ENCODE assay signal across 21 mouse cellular contexts in genomic region chrX:12583261-12583660, GRCm38 (mm10). TPM values are rescaled to one million over a fixed set of nuclear protein-coding genes. Genes with fewer than 3 reads are reported as not detected.
A peak's percentile ranks its signal among the peaks of the same experiment; 100 is the strongest.
DNase-seq lines count a peak whose midpoint lies in the region; ATAC-seq lines count a peak whose summit lies in the region.
"Had no signal": no experiment of that assay in that cellular context is flagged by ENCODE, and none has a peak within 500 bp of the region (broad histone marks: within the 10 kb centered on the region; RNA-seq: fewer than 3 reads in every experiment).

No protein-coding gene starts in this region.

- DNase-seq in CD4-positive, CD25-positive, alpha-beta regulatory T cell, adult 2 months (ENCODE audit: low read depth, low spot score): peak; percentile 26
- DNase-seq in thymus, postnatal 0 days (ENCODE audit: low spot score): peak; percentile 52
- DNase-seq in thymus, postnatal 10 days (ENCODE audit: low spot score in 2 of 2): no peak
- peak; percentile 42 for DNase-seq in thymus, postnatal 25 days
- DNase-seq in thymus, postnatal 4 days: no peak
- peak; percentile 64 for DNase-seq in naive thymus-derived CD4-positive, alpha-beta T cell, adult 2 months (ENCODE audit: low read depth)
- no peak for DNase-seq in kidney, postnatal 4 days
- DNase-seq: adrenal gland, adult 8-10 months; adrenal gland, postnatal 14 days; adrenal gland, postnatal 36 days; B cell, adult 2 months; cerebellum, adult 11-12 months; cerebellum, adult 2 months; cerebellum, adult 9-10 months; cerebellum, postnatal 10 days; cerebellum, postnatal 25 days; forebrain, postnatal 0 days had no signal

- ATAC-seq in CD4-positive, CD25-positive, alpha-beta regulatory T cell, adult 4 months: no peak
- ATAC-seq: activated CD4-positive, CD25-positive, alpha-beta regulatory T cell, adult 4 months; forebrain, embryonic 13.5 days; forebrain, embryonic 15.5 days; forebrain, postnatal 0 days had no signal

RNA-seq across cellular contexts. Expression of gene Atp6ap2, which starts 4.3 kb away (rescaled TPM):
- polyA plus RNA-seq in CD4-positive, CD25-positive, alpha-beta regulatory T cell, adult 4 months (2017; shearing (Covaris generic)): 10 to 100 TPM; 52.5 to 65.3 TPM
- 125 and 129 TPM in 2 replicates for polyA plus RNA-seq in thymus, postnatal 0 days (2015; fragmentation: Nextera tagmentation; extraction: Ambion mirVana)

Comparison
In these comparisons a context has a peak if more than half of its experiments do, and no peak if none do; other contexts are left out.
1. DNase-seq: peak in CD4-positive, CD25-positive, alpha-beta regulatory T cell, adult 2 months (single experiment), thymus, postnatal 0 days (single experiment), thymus, postnatal 25 days (single experiment) and naive thymus-derived CD4-positive, alpha-beta T cell, adult 2 months (single experiment); none in thymus, postnatal 10 days (0 of 2), thymus, postnatal 4 days (single experiment) and kidney, postnatal 4 days (0 of 2).